Mouse (Mus musculus): ENCODE results near the gene Gucy2f.
"Not testable (repeated sequence)": the region's sequence is repeated elsewhere in the genome, so short reads cannot be mapped to it uniquely, and the experiment has no call there.

Gene Gucy2f

DNA sequence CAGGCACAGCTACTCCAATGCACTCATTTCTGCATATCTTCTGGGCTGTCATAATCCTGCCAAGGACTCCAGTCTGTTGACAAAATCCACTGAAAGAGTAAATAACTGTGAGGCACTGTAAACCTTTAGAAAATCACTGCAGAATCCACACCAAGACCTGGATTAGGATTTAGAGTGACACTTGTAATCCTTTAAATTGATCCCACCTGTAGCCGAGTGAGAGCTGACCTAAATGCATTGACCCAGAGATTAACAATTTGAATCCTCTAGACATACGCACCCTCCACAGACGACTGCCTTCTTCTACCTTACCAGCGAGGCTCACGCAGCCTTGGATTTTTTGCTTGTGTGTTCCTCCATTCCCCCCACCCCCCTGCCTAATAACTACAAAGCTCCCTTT lies at the start of gene Gucy2f:
Gucy2f (minus strand) TSS at position 101 of the 400 bp plus-strand sequence.
- no peak for DNase-seq (ENCODE audit: low read depth, low spot score)

DNA sequence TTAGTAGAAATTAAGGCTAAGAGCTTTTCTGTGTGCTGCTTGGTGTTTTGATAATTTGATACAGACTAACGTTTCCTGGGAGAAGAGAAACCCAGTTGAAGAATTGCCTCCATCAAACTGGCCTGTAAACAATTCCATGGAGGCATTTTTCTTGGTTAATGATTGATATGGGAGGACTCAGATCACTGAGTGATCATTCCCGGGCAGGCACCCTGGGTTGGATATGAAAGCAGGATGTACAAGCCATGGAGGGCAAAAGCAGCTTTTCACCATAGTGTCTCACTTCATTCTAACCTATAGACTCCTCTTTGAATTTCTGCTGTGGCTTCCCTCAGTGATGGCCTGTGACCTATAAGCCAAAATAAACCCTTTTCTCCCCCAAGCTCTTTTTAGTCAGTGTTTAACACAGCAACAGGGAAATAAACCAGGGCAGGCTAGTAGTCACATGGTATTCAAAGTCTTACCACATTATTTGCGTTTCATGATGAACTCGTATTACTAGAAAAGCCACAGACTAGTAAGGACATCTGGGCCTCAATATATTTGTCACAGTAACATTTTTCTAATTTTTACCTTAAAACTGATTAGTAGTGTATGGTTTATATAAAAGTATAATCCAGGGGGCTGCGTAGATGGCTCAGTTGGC lies 49.1 kb upstream of the Gucy2f start:
- no peak for DNase-seq (ENCODE audit: low read depth, low spot score)

DNA sequence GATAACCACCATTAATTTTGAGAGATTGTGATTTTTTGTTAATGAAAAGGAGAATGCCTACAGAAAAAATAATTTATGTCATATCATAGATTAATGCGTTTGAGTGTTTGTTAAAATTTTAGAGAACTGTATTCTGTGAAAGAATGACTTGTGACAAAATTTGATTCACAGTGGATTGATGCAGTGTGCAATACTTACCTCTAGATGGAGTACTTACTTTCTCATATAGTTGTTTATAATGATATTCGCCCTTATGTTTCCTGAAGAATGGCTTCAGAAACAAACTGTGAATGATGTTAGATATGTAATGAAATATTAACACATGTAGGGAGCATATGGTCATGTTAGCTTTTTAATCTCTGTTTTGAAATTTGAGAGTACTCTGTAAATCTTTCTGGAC lies 40.4 kb upstream of the Gucy2f start:
- no peak for DNase-seq (ENCODE audit: low read depth, low spot score)

DNA sequence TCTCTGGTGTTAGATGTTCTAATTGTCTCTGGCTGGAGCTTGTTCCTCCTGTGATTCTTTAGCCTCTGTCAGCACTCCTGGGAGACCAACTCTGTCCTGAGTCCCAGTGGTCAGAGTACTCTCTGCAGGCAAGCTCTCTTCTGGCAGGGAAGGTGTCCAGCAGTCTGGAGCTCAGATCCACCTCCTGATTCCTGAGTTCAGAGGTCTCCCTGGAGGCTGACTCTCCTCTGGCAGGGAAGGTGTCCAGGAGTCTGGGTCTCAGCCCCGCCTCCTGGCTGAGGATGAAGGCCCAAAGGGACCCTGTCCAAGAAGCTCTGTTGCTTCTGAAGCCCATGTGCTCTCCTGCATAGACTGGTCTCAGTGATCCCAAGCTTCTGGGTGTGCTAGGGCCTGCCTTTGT lies 39.4 kb upstream of the Gucy2f start:
- DNase-seq (ENCODE audit: low read depth, low spot score), result not testable (repeated sequence)

DNA sequence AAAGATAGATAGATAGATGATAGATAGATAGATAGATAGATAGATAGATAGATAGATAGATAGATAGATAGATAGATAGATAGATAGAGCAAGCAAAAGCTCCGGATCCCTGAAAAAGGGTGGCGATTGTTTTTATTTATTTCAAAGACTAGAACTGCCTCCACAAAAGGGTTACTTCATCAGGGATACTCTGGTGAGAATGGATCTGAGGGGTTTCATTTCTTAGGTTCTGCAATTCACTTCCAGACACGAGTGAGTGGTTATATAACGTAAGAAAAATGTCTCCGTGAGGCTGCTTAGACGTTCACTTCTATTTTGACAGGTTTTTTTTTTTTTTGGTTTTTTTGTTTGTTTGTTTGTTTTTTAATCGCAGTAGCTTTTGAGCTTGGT lies 32.0 kb upstream of the Gucy2f start:
- no peak for DNase-seq (ENCODE audit: low read depth, low spot score)

DNA sequence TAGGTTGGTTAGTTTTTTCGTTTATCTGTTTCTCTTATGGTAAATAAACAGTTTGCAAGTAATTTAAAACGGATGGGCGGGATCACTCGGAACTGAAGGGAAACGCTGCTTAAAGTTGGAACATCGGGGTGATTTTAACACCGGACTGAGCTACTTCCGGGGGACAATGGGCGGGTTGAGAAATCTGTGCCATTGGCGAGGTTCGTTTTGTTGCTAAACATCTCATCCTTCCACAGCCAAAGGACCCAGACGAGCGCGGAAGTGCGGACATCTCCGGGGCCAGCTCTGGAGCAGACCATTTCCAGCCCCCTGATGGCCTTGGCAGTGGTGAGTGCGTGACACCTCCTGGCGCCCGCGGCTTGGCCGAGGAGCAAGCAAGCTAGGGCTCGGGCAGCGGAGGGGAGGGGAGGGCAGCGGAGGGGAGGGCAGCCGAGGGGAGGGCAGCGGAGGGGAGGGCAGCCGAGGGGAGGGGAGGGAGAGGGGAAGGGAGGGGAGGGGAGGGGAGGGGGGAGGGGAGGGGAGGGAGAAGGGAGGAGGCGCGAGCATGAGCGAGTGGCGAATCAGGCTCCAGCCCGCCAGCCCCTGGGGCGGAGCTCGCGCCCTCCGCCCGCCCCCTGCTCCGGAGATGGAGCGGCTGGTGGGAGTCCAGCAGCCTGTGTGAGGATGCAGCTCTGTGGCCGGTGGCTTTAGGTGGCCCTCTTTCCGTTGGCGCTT lies 31.5 kb upstream of the Gucy2f start:
- peak; percentile 78 for DNase-seq (ENCODE audit: low read depth, low spot score)

DNA sequence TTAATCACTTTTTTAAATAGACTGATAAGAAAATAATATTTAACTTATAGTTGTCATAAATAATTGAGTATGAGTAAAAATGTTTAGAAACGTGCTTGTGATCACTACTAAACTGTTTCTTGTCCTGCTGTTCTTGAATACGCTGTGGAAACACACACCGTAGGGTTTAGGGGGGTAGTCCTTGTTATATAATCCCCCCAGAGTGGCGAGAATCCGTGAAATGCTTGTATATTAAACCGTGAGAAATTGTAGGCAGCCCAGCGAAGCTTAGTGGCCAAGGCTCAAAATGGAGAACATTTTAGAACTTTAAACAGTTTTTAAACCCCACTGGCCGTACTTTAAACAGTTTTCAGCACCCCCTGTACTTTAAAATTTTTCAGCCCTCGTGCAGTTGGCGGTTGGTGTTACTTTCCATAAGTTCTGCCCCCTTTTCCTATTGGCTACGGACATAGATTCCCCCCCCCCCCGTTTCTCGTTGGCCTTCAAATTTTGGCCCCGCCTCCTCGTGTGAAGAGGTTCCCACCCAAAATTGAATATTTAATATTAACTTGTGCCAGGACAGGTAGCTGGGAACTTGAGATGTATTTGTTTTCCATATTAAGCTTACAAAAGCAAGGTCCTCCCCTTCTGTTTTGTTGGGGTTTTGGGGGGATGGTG lies 30.8 kb upstream of the Gucy2f start:
- peak; percentile 72 for DNase-seq (ENCODE audit: low read depth, low spot score)

DNA sequence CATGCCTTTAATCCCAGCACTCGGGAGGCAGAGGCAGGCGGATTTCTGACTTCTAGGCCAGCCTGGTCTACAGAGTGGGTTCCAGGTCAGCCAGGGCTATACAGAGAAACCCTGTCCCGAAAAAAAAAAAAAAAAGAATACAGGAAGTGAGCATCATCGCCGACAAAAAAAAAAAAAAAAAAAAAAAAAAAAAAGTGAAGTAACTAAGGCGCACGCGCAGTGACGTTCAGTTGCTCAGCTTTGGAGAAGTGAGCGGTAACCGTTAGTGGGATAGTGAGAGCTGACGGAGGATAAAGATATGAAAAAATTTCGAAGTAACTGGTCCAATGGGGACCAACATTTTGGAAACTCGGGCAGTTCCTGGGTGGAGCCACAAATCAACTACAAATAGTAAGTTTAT lies 29.8 kb upstream of the Gucy2f start, which contains the start of gene Nxt2:
Nxt2 (plus strand) TSS at position 229 of the 400 bp plus-strand sequence.
- no peak for DNase-seq (ENCODE audit: low read depth, low spot score)

DNA sequence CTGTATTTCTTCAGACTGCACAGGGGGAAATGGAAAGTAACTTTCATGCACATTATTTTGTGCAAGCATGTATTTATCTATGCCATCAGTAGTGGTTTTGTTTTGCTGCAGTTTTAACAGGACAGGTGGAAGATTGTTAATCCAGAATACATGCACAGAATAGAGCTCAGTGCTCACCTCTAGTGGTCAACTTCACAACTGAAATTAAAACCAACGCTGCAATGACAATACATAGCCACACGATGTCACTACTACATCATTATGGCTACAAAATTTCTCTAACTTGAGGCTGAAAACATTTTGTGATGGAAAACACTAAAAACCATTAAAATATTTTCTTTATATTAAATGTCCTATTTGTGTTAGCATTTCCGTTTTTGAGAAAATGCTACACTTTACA lies 3.6 kb upstream of the Gucy2f start:
- DNase-seq (ENCODE audit: low read depth, low spot score), result peak; percentile 29

DNA sequence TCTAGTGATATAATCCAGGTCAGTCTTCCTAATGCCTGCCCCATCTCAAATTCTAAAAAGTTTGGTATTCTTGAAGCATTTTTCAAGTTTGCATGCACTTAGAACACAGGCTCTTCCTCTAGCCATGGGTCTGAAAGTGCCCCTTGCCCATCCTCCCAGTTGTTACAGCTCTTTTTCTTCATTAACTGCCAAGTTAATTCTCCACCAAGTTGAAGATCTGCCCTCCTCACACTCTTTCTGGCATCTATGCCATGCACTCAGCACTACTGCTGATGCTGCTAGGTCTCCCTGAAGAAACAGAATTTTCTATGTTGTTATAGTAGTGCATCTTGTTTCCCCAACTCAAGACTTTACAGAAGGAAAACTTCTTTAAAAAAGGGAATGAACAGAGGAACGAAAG lies 1.2 kb downstream of the Gucy2f start:
- no peak for DNase-seq (ENCODE audit: low read depth, low spot score)

DNA sequence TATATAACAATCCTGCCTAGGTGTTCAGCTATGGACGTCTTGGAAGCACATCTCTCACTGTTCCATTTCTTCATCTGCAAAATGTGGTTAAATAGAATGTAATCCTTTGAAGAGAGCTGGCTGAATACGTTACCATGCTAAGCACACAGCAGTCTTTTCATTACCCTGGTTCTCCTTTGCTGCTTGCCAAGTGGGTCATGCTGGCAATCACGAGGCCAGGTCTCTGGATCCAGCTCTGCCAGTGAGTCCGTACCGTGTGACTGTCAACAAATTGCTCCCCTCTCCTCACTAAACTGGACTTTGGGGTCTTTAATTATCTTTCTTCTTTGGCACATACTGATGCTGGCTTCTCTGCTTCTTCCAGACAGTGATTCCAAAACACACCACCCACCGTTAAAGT lies 2.3 kb downstream of the Gucy2f start:
- no peak for DNase-seq (ENCODE audit: low read depth, low spot score)

DNA sequence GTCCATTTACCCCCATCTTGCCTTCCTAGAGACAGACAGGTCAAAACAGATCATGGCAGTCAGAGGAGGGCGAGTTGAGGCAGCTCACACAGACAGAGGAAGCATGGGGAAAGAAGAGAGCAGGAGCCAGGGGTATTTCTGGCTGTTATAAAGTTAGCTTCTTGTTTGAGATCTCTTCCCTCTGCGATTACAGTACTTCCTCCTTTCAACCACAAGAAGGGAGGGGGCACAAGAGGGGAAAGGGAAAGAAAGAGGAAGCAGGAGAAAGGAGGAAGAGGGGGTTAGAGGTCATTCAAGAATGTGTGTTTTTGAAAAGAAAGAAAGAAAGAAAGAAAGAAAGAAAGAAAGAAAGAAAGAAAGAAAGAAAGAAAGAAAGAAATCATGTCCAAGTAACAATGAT lies 6.4 kb downstream of the Gucy2f start:
- DNase-seq (ENCODE audit: low read depth, low spot score), result no peak

DNA sequence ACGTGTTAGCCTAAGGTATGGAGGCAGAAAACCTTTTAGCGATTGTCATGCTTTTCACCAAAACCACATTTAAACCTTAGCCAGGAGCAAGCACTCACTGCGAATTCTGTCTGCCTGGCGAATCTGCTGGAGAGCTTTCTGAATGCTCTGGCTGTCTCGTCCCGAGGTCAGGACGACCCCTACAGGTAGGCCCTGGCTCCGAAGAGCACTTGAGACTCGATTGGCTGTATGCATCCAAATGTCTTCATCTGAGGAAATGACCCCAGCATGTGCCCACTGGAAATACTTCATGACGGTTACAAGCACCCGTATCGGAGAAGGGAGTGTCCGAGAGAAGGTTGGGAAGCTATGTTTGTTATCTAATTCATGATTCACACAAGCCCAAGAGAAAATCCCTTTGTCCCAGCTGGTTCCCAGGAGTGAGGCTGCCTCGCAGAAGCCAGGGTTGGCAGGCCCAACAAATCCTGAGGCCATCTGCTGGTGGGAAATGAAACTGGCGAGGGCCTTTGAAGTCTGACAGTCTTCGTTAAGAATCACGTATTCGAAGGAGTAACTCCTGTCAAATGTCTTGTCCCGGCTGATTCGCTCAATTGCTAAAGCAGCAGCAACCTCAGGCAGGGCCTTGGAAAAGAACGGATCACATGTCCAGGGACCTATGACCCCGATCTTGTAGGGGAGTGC lies 7.6 kb downstream of the Gucy2f start:
- DNase-seq (ENCODE audit: low read depth, low spot score), result no peak

DNA sequence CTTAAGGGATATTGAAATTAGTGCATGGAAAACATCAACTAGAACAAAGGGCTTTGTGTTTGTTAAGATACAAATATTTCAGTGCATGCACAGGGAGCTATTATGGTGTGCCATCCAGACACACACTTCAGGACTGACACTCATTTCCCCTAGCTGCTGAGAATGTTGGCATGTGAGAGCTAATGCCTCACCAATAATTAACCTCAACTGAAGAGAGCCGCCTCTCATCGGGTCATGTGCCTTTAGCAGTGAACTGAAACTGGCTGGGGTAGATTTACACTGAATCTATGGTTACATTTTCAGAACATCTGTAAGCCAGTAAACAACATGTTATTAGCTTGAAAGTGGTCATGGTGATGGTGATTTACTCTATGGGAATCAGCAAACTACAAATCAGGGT lies 14.7 kb downstream of the Gucy2f start:
- DNase-seq (ENCODE audit: low read depth, low spot score), result no peak

DNA sequence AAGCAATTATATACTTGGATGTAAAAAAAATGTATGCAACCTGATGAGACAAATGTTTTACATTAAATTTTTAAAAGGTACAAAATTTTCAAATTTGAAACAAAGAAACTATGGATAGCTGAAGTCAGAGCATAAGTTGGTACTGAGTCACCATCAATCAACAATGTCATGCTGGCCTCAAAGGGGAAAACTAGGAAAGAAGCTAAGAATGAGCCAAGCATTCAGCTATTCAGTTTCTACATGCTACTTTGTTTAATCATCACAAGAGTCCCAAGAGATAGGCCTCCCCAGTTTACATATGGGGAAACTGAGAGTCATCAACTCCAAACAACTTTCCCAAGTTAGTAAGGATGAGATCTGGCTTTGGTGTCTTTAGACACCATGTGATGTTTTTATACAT lies 19.8 kb downstream of the Gucy2f start:
- DNase-seq (ENCODE audit: low read depth, low spot score), result no peak

DNA sequence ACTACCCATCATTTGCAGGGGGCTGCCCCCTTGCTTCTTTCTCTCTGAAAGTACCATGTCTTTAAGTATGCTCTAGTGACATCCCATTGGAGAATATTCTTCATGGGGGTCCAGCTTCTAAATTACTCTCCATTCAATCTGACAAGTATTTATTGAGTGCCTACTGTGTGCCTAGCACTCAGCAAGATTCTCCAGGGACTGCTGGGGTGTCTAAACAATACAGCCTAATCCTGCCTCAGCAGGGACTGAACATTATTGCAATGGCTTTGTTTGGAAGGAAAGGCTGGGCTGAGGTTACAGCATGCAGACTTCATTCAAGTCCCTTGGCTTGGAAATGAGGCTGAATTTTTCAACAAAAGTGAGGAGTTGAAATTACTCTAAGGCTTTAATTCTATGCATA lies 81.0 kb downstream of the Gucy2f start:
- DNase-seq (ENCODE audit: low read depth, low spot score), result no peak

DNA sequence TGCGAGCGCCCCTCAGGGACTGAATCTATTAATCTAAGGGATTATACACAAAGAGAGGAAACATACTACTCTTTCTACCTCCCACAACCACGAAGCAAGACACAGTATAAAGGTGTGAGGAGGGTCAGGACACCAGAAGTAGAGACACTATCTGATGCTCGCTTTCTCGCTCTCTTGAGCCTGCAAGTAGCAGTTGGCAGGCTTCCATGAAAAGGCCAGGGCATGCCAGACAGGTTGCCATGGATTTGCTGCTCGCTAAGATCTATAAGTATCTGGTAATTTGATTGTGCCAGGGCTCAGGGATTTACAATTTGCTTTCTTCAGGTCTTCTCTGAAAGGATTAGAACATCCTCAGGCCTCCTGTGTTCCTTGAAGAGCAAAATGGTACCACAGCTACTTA lies 85.5 kb downstream of the Gucy2f start:
- DNase-seq (ENCODE audit: low read depth, low spot score), result no peak

DNA sequence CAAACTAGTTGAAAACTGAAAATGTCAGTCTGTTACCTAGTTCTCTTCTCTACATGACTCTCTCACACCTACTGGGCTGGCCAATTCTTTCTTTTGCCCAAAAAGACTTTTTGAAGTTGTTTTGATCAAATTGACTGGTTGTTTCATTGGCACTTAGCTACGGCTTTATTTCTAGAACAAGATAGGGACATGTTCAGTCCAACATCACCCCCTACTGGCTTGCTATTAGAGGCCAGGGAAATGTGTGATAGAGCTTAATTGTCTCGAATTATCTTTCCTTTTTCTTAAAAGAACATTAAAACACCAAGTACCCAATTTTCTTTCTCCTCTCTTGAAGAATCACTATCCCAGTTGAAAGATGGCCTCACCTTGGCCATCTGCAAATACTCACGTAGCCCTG lies 99.8 kb downstream of the Gucy2f start:
- DNase-seq (ENCODE audit: low read depth, low spot score), result no peak

DNA sequence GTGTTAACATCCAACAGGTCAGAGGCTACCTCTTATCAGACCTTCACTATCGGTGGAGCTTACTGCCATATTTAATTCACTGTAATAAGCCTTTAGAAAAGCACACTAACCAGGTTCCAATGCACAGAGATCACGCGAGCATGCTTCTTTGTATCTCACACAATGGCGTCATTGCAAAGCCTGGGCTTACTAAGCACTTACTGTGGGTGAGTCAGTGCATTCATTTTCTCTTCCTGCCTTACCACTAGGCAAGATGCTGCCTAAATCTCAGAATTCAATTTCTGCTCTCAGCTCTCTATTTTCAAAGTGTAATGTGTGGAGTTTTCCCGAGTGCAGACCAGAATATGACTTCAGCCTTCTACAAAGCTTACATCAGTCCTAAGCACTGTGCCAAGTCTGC lies 101.2 kb downstream of the Gucy2f start:
- no peak for DNase-seq (ENCODE audit: low read depth, low spot score)

DNA sequence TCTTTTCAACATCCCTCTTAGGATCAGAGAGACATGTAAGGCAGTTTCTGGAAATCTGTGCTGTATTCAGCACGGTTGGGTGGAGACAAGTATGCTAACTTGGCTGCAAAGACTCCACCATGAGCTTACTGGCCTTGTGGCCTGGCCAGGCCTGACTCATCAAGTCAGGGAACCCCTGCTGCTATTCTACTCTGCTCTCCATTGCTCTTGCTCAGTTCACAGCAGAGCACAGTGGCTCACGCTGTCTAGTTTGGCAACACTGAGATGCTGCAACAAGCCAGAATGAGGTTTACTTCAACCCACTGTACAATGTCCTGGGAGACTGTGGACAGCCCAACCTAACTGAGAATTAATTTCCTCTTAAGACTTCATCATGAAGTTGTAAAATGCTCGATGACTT lies 134.1 kb downstream of the Gucy2f start:
- DNase-seq (ENCODE audit: low read depth, low spot score), result no peak
